10 mouse cellular contexts compared by ENCODE assay signal in genomic region chr12:112592985-112593734, GRCm38 (mm10). TPM values are rescaled to one million over a fixed set of nuclear protein-coding genes. Genes with fewer than 3 reads are reported as not detected.
DNase-seq lines count a peak whose midpoint lies in the region; TF ChIP-seq lines count a peak whose summit lies in the region.
"Had no signal": no experiment of that assay in that cellular context is flagged by ENCODE, and none has a peak within 500 bp of the region (broad histone marks: within the 10 kb centered on the region; RNA-seq: fewer than 3 reads in every experiment).

No protein-coding gene starts in this region.

- 57% methylated on average over 21 of the region's 21 CpGs for WGBS in spleen, adult 2 months
- 68% methylated on average over 21 of the region's 21 CpGs for WGBS in olfactory bulb, adult 2 months

- H3K4me3 ChIP-seq in spleen, adult 2 months (ENCODE audit: extremely low read depth, insufficient read depth, insufficient read length) = no peak overlapping the region
- no peak overlapping the region for H3K4me3 ChIP-seq in olfactory bulb, adult 2 months (ENCODE audit: insufficient read depth, low read depth, low read length)
- H3K4me3 ChIP-seq: erythroblast, embryonic 14.5 days had no signal

- no peaks in the 10 kb centered on the region for H3K27me3 ChIP-seq in spleen, adult 2 months (ENCODE audit: control insufficient read depth, insufficient read depth, low read length)

- no peak for TF ChIP-seq POLR2A in spleen, adult 2 months (IDR thresholded peaks at IDR 0.05; ENCODE audit: low read depth, low read length)
- TF ChIP-seq POLR2A in olfactory bulb, adult 2 months (IDR thresholded peaks at IDR 0.05; ENCODE audit: insufficient read depth, low read depth, low read length) = no peak

- peaks cover 39% of the 10 kb centered on the region for H3K4me1 ChIP-seq in spleen, adult 2 months (ENCODE audit: control insufficient read depth, insufficient read depth, insufficient read length)
- H3K4me1 ChIP-seq in olfactory bulb, adult 2 months (ENCODE audit: control insufficient read depth, insufficient read depth, low read length) = peaks cover 84% of the 10 kb centered on the region

- H3K27ac ChIP-seq in spleen, adult 2 months (ENCODE audit: insufficient read depth, low read length) = peak overlapping the region; percentile 30; the same call in 1 of the 2 replicates
- H3K27ac ChIP-seq in olfactory bulb, adult 2 months (ENCODE audit: insufficient read depth, low read depth, low read length) = peak overlapping the region; percentile 73; the same call in 1 of the 2 replicates

- no peak for TF ChIP-seq CTCF in spleen, adult 2 months (IDR thresholded peaks at IDR 0.05; ENCODE audit: extremely low read depth, insufficient read depth, insufficient read length, insufficient replicate concordance)
- TF ChIP-seq CTCF in olfactory bulb, adult 2 months (IDR thresholded peaks at IDR 0.05; ENCODE audit: insufficient read depth, low read depth, low read length) = no peak

- no peaks in the 10 kb centered on the region for H3K36me3 ChIP-seq in spleen, adult 2 months (ENCODE audit: control insufficient read depth, insufficient read depth, low read length)

- DNase-seq in kidney, adult 9 months = peak; percentile 28
- no peak for DNase-seq in kidney, adult 11 months
- DNase-seq in spleen, adult 2 months (ENCODE audit: low read depth in 1 of 2, low spot score in 2 of 2) = no peak
- no peak for DNase-seq in spleen, postnatal 14 days (ENCODE audit: low spot score in 2 of 2)
- peak; percentile 66 for DNase-seq in gastrocnemius, postnatal 25 days
- DNase-seq in spleen, adult 18-20 months = no peak
- no peak for DNase-seq in cerebellum, postnatal 10 days
- DNase-seq: heart, postnatal 10 days had no signal

RNA-seq across cellular contexts. Expression of gene Inf2, which starts 4.6 kb away (rescaled TPM):
- polyA plus RNA-seq in spleen, adult 2 months (2012; rRNA removed) = 39.9 and 40.1 TPM in 2 replicates
- total RNA-seq in gastrocnemius, postnatal 25 days (2021) = 10 to 100 TPM; 10.3 to 10.9 TPM
- polyA plus RNA-seq in olfactory bulb, adult 2 months (2012; ENCODE audit: insufficient read depth, insufficient read length, low replicate concordance, missing spikeins) = not detected in 2 replicates

RNA-seq across cellular contexts. Expression of gene Adssl1, which starts 26.7 kb away (rescaled TPM):
- 10.7 and 18.8 TPM in 2 replicates for polyA plus RNA-seq in spleen, adult 2 months (2012; rRNA removed)
- 100 to 1,000 TPM; 887 to 928 TPM for total RNA-seq in gastrocnemius, postnatal 25 days (2021)
- polyA plus RNA-seq in olfactory bulb, adult 2 months (2012; ENCODE audit: insufficient read depth, insufficient read length, low replicate concordance, missing spikeins) = not detected in 2 replicates

RNA-seq across cellular contexts. Expression of gene Siva1, which starts 51.3 kb away (rescaled TPM):
- polyA plus RNA-seq in spleen, adult 2 months (2012; rRNA removed) = 31.6 and 42.5 TPM in 2 replicates
- 10 to 100 TPM; 13.4 to 16.1 TPM for total RNA-seq in gastrocnemius, postnatal 25 days (2021)
- polyA plus RNA-seq in olfactory bulb, adult 2 months (2012; ENCODE audit: insufficient read depth, insufficient read length, low replicate concordance, missing spikeins) = not detected in 2 replicates

Comparison
In these comparisons a context has a peak if more than half of its experiments do, and no peak if none do; other contexts are left out.
1. DNase-seq: peak in kidney, adult 9 months (single experiment) and gastrocnemius, postnatal 25 days (single experiment); none in kidney, adult 11 months (single experiment), spleen, adult 2 months (0 of 2), spleen, postnatal 14 days (0 of 2), spleen, adult 18-20 months (0 of 2) and cerebellum, postnatal 10 days (0 of 2).
2. RNA of gene Adssl1, which starts 26.7 kb away (polyA plus RNA-seq): 10.7 to 18.8 TPM in spleen, adult 2 months; not detected in olfactory bulb, adult 2 months; every median in the first group is over 10 times any median in the second.
3. RNA of gene Siva1, which starts 51.3 kb away (polyA plus RNA-seq): 31.6 to 42.5 TPM in spleen, adult 2 months; not detected in olfactory bulb, adult 2 months; every median in the first group is over 10 times any median in the second.